Mouse (Mus musculus): ENCODE measurements around the gene Tsc1. TPM values are rescaled to one million over a fixed set of nuclear protein-coding genes. Genes with fewer than 3 reads are reported as not detected.

The Tsc1 gene
- total and polyA plus RNA-seq, 3 experiments = 8.0 to 16.4 TPM; not detected in 1

- H3K27me3 ChIP-seq (ENCODE audit: control insufficient read depth in 1 of 2, insufficient read depth in 2 of 2, low read length in 2 of 2) = no peaks in the 10 kb centered on the region
- H3K79me2 ChIP-seq (ENCODE audit: control insufficient read depth, insufficient read depth, low read length, poor library complexity) = no peaks in the 10 kb centered on the region
- no peak overlapping the region for H3K9ac ChIP-seq (ENCODE audit: control insufficient read depth, low read depth, low read length, poor library complexity, severe bottlenecking)
- H3K27ac ChIP-seq (ENCODE audit: control insufficient read depth, low read depth, low read length) = peak overlapping the region; percentile 72
- DNase-seq (ENCODE audit: low read depth, low spot score) = peak; percentile 69
- peaks cover 11 to 39% of the 10 kb centered on the region in 2 experiments for H3K4me1 ChIP-seq (ENCODE audit: control insufficient read depth in 1 of 2, insufficient read depth in 2 of 2, low read length in 2 of 2)
- no peaks in the 10 kb centered on the region for H3K9me3 ChIP-seq (replicated peaks; ENCODE audit: insufficient read depth, low read length)
- TF ChIP-seq ETS1 (IDR thresholded peaks at IDR 0.05; ENCODE audit: low read depth, low read length) (peak; percentile 14; the same call in 1 of the 2 replicates), KAT2A (conservative IDR thresholded peaks at IDR 0.05; ENCODE audit: low read depth, low read length) (no peak)
- H3K4me3 ChIP-seq (ENCODE audit: control insufficient read depth in 1 of 2, insufficient read depth in 1 of 2, low read depth in 2 of 2, low read length in 2 of 2) = peak overlapping the region in 1 of 2 experiments; percentile 2; a peak in 1 of 4 replicates
- H3K36me3 ChIP-seq (ENCODE audit: control insufficient read depth in 1 of 2, insufficient read depth in 2 of 2, low read length in 2 of 2) = peaks cover 0 to 26% of the 10 kb centered on the region in 2 experiments; a peak in 2 of 4 replicates
Observed at GRCm38 (mm10) chr2:28706787-28707186, 65.8 kb downstream of the Tsc1 start.

- no peaks in the 10 kb centered on the region for H3K79me2 ChIP-seq (ENCODE audit: control insufficient read depth, insufficient read depth, low read length, poor library complexity)
- no peak overlapping the region for H3K27ac ChIP-seq (ENCODE audit: control insufficient read depth, low read depth, low read length)
- no peak overlapping the region for H3K4me3 ChIP-seq (ENCODE audit: control insufficient read depth in 1 of 2, insufficient read depth in 1 of 2, low read depth in 2 of 2, low read length in 2 of 2)
- H3K27me3 ChIP-seq (ENCODE audit: control insufficient read depth in 1 of 2, insufficient read depth in 2 of 2, low read length in 2 of 2) = no peaks in the 10 kb centered on the region
- H3K4me1 ChIP-seq (ENCODE audit: control insufficient read depth in 1 of 2, insufficient read depth in 2 of 2, low read length in 2 of 2) = no peaks in the 10 kb centered on the region
- TF ChIP-seq UBTF (IDR thresholded peaks at IDR 0.05; ENCODE audit: borderline replicate concordance, insufficient read depth, low read depth, low read length) (no peak), MXI1 (IDR thresholded peaks at IDR 0.05; ENCODE audit: low read depth, low read length) (no peak), TCF12 (IDR thresholded peaks at IDR 0.05; ENCODE audit: low read depth, low read length) (no peak), NELFE (IDR thresholded peaks at IDR 0.05; ENCODE audit: low read depth, low read length) (no peak), RAD21 (IDR thresholded peaks at IDR 0.05; ENCODE audit: low read depth, low read length) (no peak), RCOR1 (IDR thresholded peaks at IDR 0.05; ENCODE audit: low read depth, low read length) (no peak)
- H3K9me3 ChIP-seq (replicated peaks; ENCODE audit: insufficient read depth, low read length) = no peaks in the 10 kb centered on the region
- H3K36me3 ChIP-seq (ENCODE audit: control insufficient read depth in 1 of 2, insufficient read depth in 2 of 2, low read length in 2 of 2) = no peaks in the 10 kb centered on the region
- no peak overlapping the region for H3K9ac ChIP-seq (ENCODE audit: control insufficient read depth, low read depth, low read length, poor library complexity, severe bottlenecking)
- DNase-seq (ENCODE audit: low read depth, low spot score) = no peak
Observed at GRCm38 (mm10) chr2:28713036-28713435, 72.0 kb downstream of the Tsc1 start.

- Histone ChIP-seq H3K36me3 (ENCODE audit: control insufficient read depth in 1 of 2, insufficient read depth in 2 of 2, low read length in 2 of 2) (no peaks in the 10 kb centered on the region), H3K27ac (ENCODE audit: control insufficient read depth, low read depth, low read length) (no peak overlapping the region), H3K79me2 (ENCODE audit: control insufficient read depth, insufficient read depth, low read length, poor library complexity) (no peaks in the 10 kb centered on the region), H3K4me1 (ENCODE audit: control insufficient read depth in 1 of 2, insufficient read depth in 2 of 2, low read length in 2 of 2) (no peaks in the 10 kb centered on the region), H3K9me3 (replicated peaks; ENCODE audit: insufficient read depth, low read length) (no peaks in the 10 kb centered on the region), H3K4me3 (ENCODE audit: control insufficient read depth in 1 of 2, insufficient read depth in 1 of 2, low read depth in 2 of 2, low read length in 2 of 2) (no peak overlapping the region), H3K9ac (ENCODE audit: control insufficient read depth, low read depth, low read length, poor library complexity, severe bottlenecking) (no peak overlapping the region), H3K27me3 (ENCODE audit: control insufficient read depth in 1 of 2, insufficient read depth in 2 of 2, low read length in 2 of 2) (peaks cover 4 to 8% of the 10 kb centered on the region in 2 experiments; a peak in 3 of 4 replicates)
- DNase-seq (ENCODE audit: low read depth, low spot score) = no peak
- TF ChIP-seq ETS1 (IDR thresholded peaks at IDR 0.05; ENCODE audit: low read depth, low read length) (no peak), BHLHE40 (IDR thresholded peaks at IDR 0.05; ENCODE audit: borderline replicate concordance, low read depth, low read length) (no peak), CTCF (IDR thresholded peaks at IDR 0.05 in 2 of 3, conservative IDR thresholded peaks at IDR 0.05 in 1 of 3; ENCODE audit: control insufficient read depth in 1 of 3, insufficient read depth in 1 of 3, low read depth in 2 of 3, low read length in 3 of 3, poor library complexity in 1 of 3, severe bottlenecking in 1 of 3) (no peak), MXI1 (IDR thresholded peaks at IDR 0.05; ENCODE audit: low read depth, low read length) (no peak), MAFK (IDR thresholded peaks at IDR 0.05; ENCODE audit: borderline replicate concordance, low read depth, low read length) (no peak), SIN3A (IDR thresholded peaks at IDR 0.05; ENCODE audit: low read length) (no peak), POLR2A (IDR thresholded peaks at IDR 0.05; ENCODE audit: control insufficient read depth in 1 of 2, insufficient read depth in 1 of 2, low read depth in 1 of 2, low read length in 2 of 2, poor library complexity in 1 of 2) (no peak), MEF2A (IDR thresholded peaks at IDR 0.05; ENCODE audit: extremely low read depth, insufficient replicate concordance, low read depth, low read length, poor library complexity, severe bottlenecking) (no peak), E2F4 (IDR thresholded peaks at IDR 0.05; ENCODE audit: borderline replicate concordance, low read depth, low read length) (no peak), ZMIZ1 (IDR thresholded peaks at IDR 0.05; ENCODE audit: low read depth, low read length) (no peak), NELFE (IDR thresholded peaks at IDR 0.05; ENCODE audit: low read depth, low read length) (no peak), TCF12 (IDR thresholded peaks at IDR 0.05; ENCODE audit: low read depth, low read length) (no peak), RCOR1 (IDR thresholded peaks at IDR 0.05; ENCODE audit: low read depth, low read length) (no peak), KAT2A (conservative IDR thresholded peaks at IDR 0.05; ENCODE audit: low read depth, low read length) (no peak)
Observed at GRCm38 (mm10) chr2:28722419-28722818, 81.4 kb downstream of the Tsc1 start.

All from MEL (cell line).